Mouse (Mus musculus): ENCODE results near the gene Lsm7. TPM values are rescaled to one million over a fixed set of nuclear protein-coding genes. Genes with fewer than 3 reads are reported as not detected.

The Lsm7 gene
- polyA plus RNA-seq, 1 experiment from 2014 or later = 268 TPM

- Histone ChIP-seq H3K27me3 (peaks cover 38% of the 10 kb centered on the region), H3K4me1 (peaks cover 26% of the 10 kb centered on the region), H3K4me2 (replicated peaks) (peak overlapping the region; percentile 80), H3K27ac (replicated peaks) (peak overlapping the region; percentile 82), H3K4me3 (peak overlapping the region; percentile 47), H3K9ac (replicated peaks) (peak overlapping the region; percentile 55), H3K9me3 (no peaks in the 10 kb centered on the region), H3K36me3 (peaks cover 28% of the 10 kb centered on the region)
- ATAC-seq (replicated peaks) = peak; percentile 79
- under 1% methylated on average over 56 of the region's 58 CpGs for WGBS
These were observed 47.9 kb downstream of the Lsm7 start for GRCm38 (mm10) chr10:80807057-80807627.

GRCm38 (mm10) chr10:80806341-80807056 is 48.5 kb downstream of the Lsm7 start:
- Histone ChIP-seq H3K4me3 (peak overlapping the region; percentile 47), H3K4me1 (peaks cover 26% of the 10 kb centered on the region), H3K36me3 (peaks cover 35% of the 10 kb centered on the region), H3K9ac (replicated peaks) (peak overlapping the region; percentile 55), H3K4me2 (replicated peaks) (peak overlapping the region; percentile 80), H3K27ac (replicated peaks) (peak overlapping the region; percentile 82), H3K27me3 (peaks cover 37% of the 10 kb centered on the region), H3K9me3 (no peaks in the 10 kb centered on the region)
- peak; percentile 10; the same call in 1 of the 2 replicates for ATAC-seq (replicated peaks)
- 43% methylated on average over 34 of the region's 34 CpGs for WGBS

GRCm38 (mm10) chr10:80805925-80806324 is 49.1 kb downstream of the Lsm7 start:
- no peak overlapping the region for H3K4me2 ChIP-seq (replicated peaks)
- H3K4me3 ChIP-seq = no peak overlapping the region

GRCm38 (mm10) chr10:80805322-80805721 is 49.7 kb downstream of the Lsm7 start:
- Histone ChIP-seq H3K4me1 (peaks cover 28% of the 10 kb centered on the region), H3K27me3 (peaks cover 25% of the 10 kb centered on the region), H3K9ac (replicated peaks) (no peak overlapping the region), H3K9me3 (no peaks in the 10 kb centered on the region), H3K4me2 (replicated peaks) (no peak overlapping the region), H3K36me3 (peaks cover 37% of the 10 kb centered on the region), H3K4me3 (no peak overlapping the region), H3K27ac (replicated peaks) (no peak overlapping the region)
- ATAC-seq (replicated peaks) = no peak
- WGBS = 73% methylated on average over 5 of the region's 5 CpGs

More at GRCm38 (mm10) chr10:80805925-80806324, 49.1 kb downstream of the Lsm7 start:
- ATAC-seq (replicated peaks) = 0 out of 2 replicates have a peak, but pooled peaks have one; percentile 6
- Histone ChIP-seq H3K27me3 (peaks cover 32% of the 10 kb centered on the region), H3K4me1 (peaks cover 26% of the 10 kb centered on the region), H3K27ac (replicated peaks) (no peak overlapping the region), H3K9ac (replicated peaks) (no peak overlapping the region), H3K9me3 (no peaks in the 10 kb centered on the region), H3K36me3 (peaks cover 37% of the 10 kb centered on the region)
- 13% methylated on average over 3 of the region's 3 CpGs for WGBS

GRCm38 (mm10) chr10:80804916-80805315 is 50.1 kb downstream of the Lsm7 start, which contains the start of gene Amh:
Amh (plus strand) TSS chr10:80805243.
- H3K36me3 ChIP-seq = peaks cover 37% of the 10 kb centered on the region
- H3K4me2 ChIP-seq (replicated peaks) = no peak within 1 kb of the TSS
- H3K27ac ChIP-seq (replicated peaks) = no peak within 1 kb of the TSS
- no peak for ATAC-seq (replicated peaks)
- H3K4me3 ChIP-seq = no peak within 1 kb of the TSS
- H3K4me1 ChIP-seq = peaks cover 32% of the 10 kb centered on the region
- H3K9ac ChIP-seq (replicated peaks) = no peak within 1 kb of the TSS
- peaks cover 21% of the 10 kb centered on the region; the same call in 1 of the 2 replicates for H3K27me3 ChIP-seq
- no peaks in the 10 kb centered on the region for H3K9me3 ChIP-seq
- WGBS = 65% methylated on average over 6 of the region's 6 CpGs

GRCm38 (mm10) chr10:80804340-80804739 is 50.7 kb downstream of the Lsm7 start:
- H3K27ac ChIP-seq (replicated peaks) = no peak overlapping the region
- no peak overlapping the region for H3K4me3 ChIP-seq
- H3K9ac ChIP-seq (replicated peaks) = no peak overlapping the region
- peaks cover 38% of the 10 kb centered on the region for H3K4me1 ChIP-seq
- H3K27me3 ChIP-seq = peaks cover 17% of the 10 kb centered on the region; the same call in 1 of the 2 replicates
- no peak overlapping the region for H3K4me2 ChIP-seq (replicated peaks)
- 100% methylated on average over 2 of the region's 2 CpGs for WGBS
- H3K36me3 ChIP-seq = peaks cover 37% of the 10 kb centered on the region
- no peaks in the 10 kb centered on the region for H3K9me3 ChIP-seq
- ATAC-seq (replicated peaks) = no peak

GRCm38 (mm10) chr10:80802996-80803395 is 52.0 kb downstream of the Lsm7 start:
- peaks cover 3% of the 10 kb centered on the region; the same call in 1 of the 2 replicates for H3K27me3 ChIP-seq
- no peak overlapping the region for H3K4me3 ChIP-seq
- H3K36me3 ChIP-seq = peaks cover 37% of the 10 kb centered on the region
- H3K4me2 ChIP-seq (replicated peaks) = no peak overlapping the region
- 84% methylated on average over 3 of the region's 3 CpGs for WGBS
- H3K9me3 ChIP-seq = no peaks in the 10 kb centered on the region
- H3K4me1 ChIP-seq = peaks cover 31% of the 10 kb centered on the region
- H3K27ac ChIP-seq (replicated peaks) = no peak overlapping the region
- H3K9ac ChIP-seq (replicated peaks) = no peak overlapping the region
- ATAC-seq (replicated peaks) = no peak

MicroRNA genes within 50 kb of the gene (microRNA counts, 519-probe panel; counts per million panel counts)
- microRNA mmu-miR-1982 = not detected

Small RNA genes lying within 50 kb of the gene (microRNA-seq; reads per million reads assigned to microRNA genes)
- gene Mir1982 = 4.2 reads per million, percentile 15 among the genes with 10 or more reads in this experiment

Other genes starting within 250 kb of the Lsm7 start
- 3.2 and 4.5 TPM in 2 replicates for gene Gm49322, start 249.2 kb downstream of the Lsm7 start, polyA plus RNA-seq (2015; fragmentation: Nextera tagmentation; extraction: Ambion mirVana)
- 117 and 126 TPM in 2 replicates for gene Csnk1g2, start 232.4 kb downstream of the Lsm7 start, polyA plus RNA-seq (2015; fragmentation: Nextera tagmentation; extraction: Ambion mirVana)
- gene Btbd2, start 198.1 kb downstream of the Lsm7 start, polyA plus RNA-seq (2015; fragmentation: Nextera tagmentation; extraction: Ambion mirVana) = 83.4 and 87.5 TPM in 2 replicates
- 60.9 and 64.8 TPM in 2 replicates for gene Mknk2, start 177.1 kb downstream of the Lsm7 start, polyA plus RNA-seq (2015; fragmentation: Nextera tagmentation; extraction: Ambion mirVana)
- gene Mob3a, start 153.2 kb downstream of the Lsm7 start, polyA plus RNA-seq (2015; fragmentation: Nextera tagmentation; extraction: Ambion mirVana) = 52.6 and 55.1 TPM in 2 replicates
- gene Izumo4, start 153.0 kb downstream of the Lsm7 start, polyA plus RNA-seq (2015; fragmentation: Nextera tagmentation; extraction: Ambion mirVana) = 33.4 and 35.2 TPM in 2 replicates
- gene Ap3d1, start 112.9 kb downstream of the Lsm7 start, polyA plus RNA-seq (2015; fragmentation: Nextera tagmentation; extraction: Ambion mirVana) = 98.9 and 103 TPM in 2 replicates
- 22.0 and 23.1 TPM in 2 replicates for gene Dot1l, start 100.0 kb downstream of the Lsm7 start, polyA plus RNA-seq (2015; fragmentation: Nextera tagmentation; extraction: Ambion mirVana)
- gene Sf3a2, start 57.0 kb downstream of the Lsm7 start, polyA plus RNA-seq (2015; fragmentation: Nextera tagmentation; extraction: Ambion mirVana) = 60.2 and 62.6 TPM in 2 replicates
- gene Plekhj1, start 56.6 kb downstream of the Lsm7 start, polyA plus RNA-seq (2015; fragmentation: Nextera tagmentation; extraction: Ambion mirVana) = 140 and 154 TPM in 2 replicates
- gene Amh, start 50.0 kb downstream of the Lsm7 start, polyA plus RNA-seq (2015; fragmentation: Nextera tagmentation; extraction: Ambion mirVana) = 0.10 TPM in 2 replicates
- 0.31 TPM in 1 of 2 replicates, not detected in the other for gene Jsrp1, start 41.7 kb downstream of the Lsm7 start, polyA plus RNA-seq (2015; fragmentation: Nextera tagmentation; extraction: Ambion mirVana)
- gene Oaz1, start 28.6 kb downstream of the Lsm7 start, polyA plus RNA-seq (2015; fragmentation: Nextera tagmentation; extraction: Ambion mirVana) = 1,419 and 1,463 TPM in 2 replicates
- 4.4 and 5.5 TPM in 2 replicates for gene Lingo3, start 11.2 kb downstream of the Lsm7 start, polyA plus RNA-seq (2015; fragmentation: Nextera tagmentation; extraction: Ambion mirVana)
- 58.7 and 61.0 TPM in 2 replicates for gene Sppl2b, start 66 bp upstream of the Lsm7 start, polyA plus RNA-seq (2015; fragmentation: Nextera tagmentation; extraction: Ambion mirVana)
- gene Tmprss9, start 16.6 kb upstream of the Lsm7 start, polyA plus RNA-seq (2015; fragmentation: Nextera tagmentation; extraction: Ambion mirVana) = 0.06 and 0.15 TPM in 2 replicates
- gene Timm13, start 45.8 kb upstream of the Lsm7 start, polyA plus RNA-seq (2015; fragmentation: Nextera tagmentation; extraction: Ambion mirVana) = 326 and 357 TPM in 2 replicates
- 50.6 and 53.5 TPM in 2 replicates for gene Lmnb2, start 63.0 kb upstream of the Lsm7 start, polyA plus RNA-seq (2015; fragmentation: Nextera tagmentation; extraction: Ambion mirVana)
- 5.5 and 5.9 TPM in 2 replicates for gene Gadd45b, start 74.9 kb upstream of the Lsm7 start, polyA plus RNA-seq (2015; fragmentation: Nextera tagmentation; extraction: Ambion mirVana)
- gene Gng7, start 159.7 kb upstream of the Lsm7 start, polyA plus RNA-seq (2015; fragmentation: Nextera tagmentation; extraction: Ambion mirVana) = 30.8 and 32.1 TPM in 2 replicates
- gene Diras1, start 170.5 kb upstream of the Lsm7 start, polyA plus RNA-seq (2015; fragmentation: Nextera tagmentation; extraction: Ambion mirVana) = 32.6 and 36.0 TPM in 2 replicates
- gene Slc39a3, start 182.2 kb upstream of the Lsm7 start, polyA plus RNA-seq (2015; fragmentation: Nextera tagmentation; extraction: Ambion mirVana) = 46.3 TPM in 2 replicates
- 316 and 320 TPM in 2 replicates for gene Sgta, start 205.0 kb upstream of the Lsm7 start, polyA plus RNA-seq (2015; fragmentation: Nextera tagmentation; extraction: Ambion mirVana)
- gene Thop1, start 214.8 kb upstream of the Lsm7 start, polyA plus RNA-seq (2015; fragmentation: Nextera tagmentation; extraction: Ambion mirVana) = 60.0 and 61.7 TPM in 2 replicates
- 0.13 and 0.25 TPM in 2 replicates for gene Creb3l3, start 243.7 kb upstream of the Lsm7 start, polyA plus RNA-seq (2015; fragmentation: Nextera tagmentation; extraction: Ambion mirVana)

Measured in forebrain, embryonic 15.5 days (tissue).